Mouse (Mus musculus) brain, embryonic 14.5 days (tissue): ENCODE results near the gene Serpine2.

Experiments
- CTCF ChIP-seq: fragments of 200-500 bp; IDR thresholded peaks from 2 replicates; pipeline ENCODE4 v1.5.1; 2012; ENCODE audit warnings: inconsistent platforms, mild to moderate bottlenecking, moderate library complexity, borderline replicate concordance; ENCODE audit not compliant: insufficient read depth, insufficient read length; ENCODE audit errors: extremely low read depth
- POLR2A ChIP-seq: fragments of 200-500 bp; IDR thresholded peaks from 2 replicates; pipeline ENCODE4 v1.6.1; 2012; ENCODE audit warnings: mild to moderate bottlenecking, inconsistent platforms, borderline replicate concordance; ENCODE audit not compliant: poor library complexity, insufficient read depth, insufficient read length, severe bottlenecking; ENCODE audit errors: extremely low read depth

DNA sequence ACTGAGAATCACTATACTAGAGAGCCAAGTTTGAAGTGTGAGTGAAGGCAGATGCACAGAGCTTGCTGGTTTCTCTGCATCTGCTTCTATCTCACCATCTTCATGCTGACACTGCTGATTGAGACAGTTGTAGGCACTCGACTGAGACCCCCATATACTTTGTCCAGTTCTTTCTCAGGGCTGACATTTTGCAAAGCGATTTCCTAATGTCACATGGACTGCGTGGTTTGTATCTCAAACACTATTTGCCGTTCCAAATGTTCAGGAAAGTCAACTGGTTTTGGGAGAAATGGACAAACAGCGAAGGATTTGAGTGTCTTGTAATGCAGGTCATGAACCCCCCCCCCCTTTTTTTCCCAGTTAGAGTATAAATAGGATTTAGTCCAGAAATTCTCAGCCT is 1.0 kb downstream of the Serpine2 start:
- TF ChIP-seq CTCF = no peak
- no peak for TF ChIP-seq POLR2A
